Mouse (Mus musculus) forebrain, embryonic 14.5 days (tissue): ENCODE measurements around the gene Kcnq5. TPM values are rescaled to one million over a fixed set of nuclear protein-coding genes. Genes with fewer than 3 reads are reported as not detected.

Experiments
- ATAC-seq: fragments of 200-750 bp; cut with Nextera tagmentation; 2 replicates; pipeline ENCODE4 v1.8.0; 2017; ENCODE audit warnings: mild to moderate bottlenecking, moderate library complexity
- DNase-seq: peaks from one replicate; pipeline ENCODE4 v3.0.0-alpha.2; 2015; ENCODE audit warnings: low spot score
- H3K27ac ChIP-seq: fragments of 300-500 bp; sonication (generic); 2 replicates; pipeline ENCODE4 v1.5.1; 2014; ENCODE audit warnings: low read depth, mild to moderate bottlenecking, control low read depth, low read length, moderate library complexity
- H3K27me3 ChIP-seq: fragments of 300-500 bp; sonication (generic); replicated peaks from 2 replicates; pipeline ENCODE4 v1.6.1; 2014; ENCODE audit warnings: low read length, control low read depth, mixed read lengths; ENCODE audit not compliant: control insufficient read depth, insufficient read depth
- H3K36me3 ChIP-seq: fragments of 300-500 bp; sonication (generic); 2 replicates; pipeline ENCODE4 v1.6.1; 2014; ENCODE audit warnings: low read length, control low read depth; ENCODE audit not compliant: control insufficient read depth, insufficient read depth
- H3K4me1 ChIP-seq: fragments of 300-500 bp; sonication (generic); 2 replicates; pipeline ENCODE4 v1.6.1; 2014; ENCODE audit warnings: antibody characterized with exemption, low read length, control low read depth; ENCODE audit not compliant: control insufficient read depth, insufficient read depth
- H3K4me2 ChIP-seq: fragments of 300-500 bp; sonication (generic); 2 replicates; pipeline ENCODE4 v1.6.1; 2014; ENCODE audit warnings: mild to moderate bottlenecking, control low read depth, low read length
- H3K4me3 ChIP-seq: fragments of 300-500 bp; sonication (generic); 2 replicates; pipeline ENCODE4 v1.5.1; 2014; ENCODE audit warnings: low read depth, low read length, control low read depth
- H3K9ac ChIP-seq: fragments of 300-500 bp; sonication (generic); 2 replicates; pipeline ENCODE4 v1.6.1; 2014; ENCODE audit warnings: mild to moderate bottlenecking, low read length, control low read depth, moderate library complexity
- H3K9me3 ChIP-seq: fragments of 300-500 bp; sonication (generic); replicated peaks from 2 replicates; pipeline ENCODE4 v1.6.1; 2016; ENCODE audit warnings: low read length, control low read depth, mixed read lengths; ENCODE audit not compliant: control insufficient read depth
- WGBS: fragments of 180-500 bp; shearing (Covaris S2); extraction: QIAGEN DNeasy Blood & Tissue Kit; methylation state at CpG from one replicate; pipeline ENCODE4 v1.1.7; 2014; 5-methylcytosine and 5-hydroxymethylcytosine counted together
- polyA plus RNA-seq: library from polyadenylated mRNA; unstranded; fragments of >200 nt; fragmentation: Nextera tagmentation; extraction: Ambion mirVana; gene quantifications from 2 replicates; pipeline ENCODE4 v1.2.1, GENCODE M21; 2014

Gene Kcnq5
- polyA plus RNA-seq, 1 experiment from 2014 or later: 0.93 TPM

DNA sequence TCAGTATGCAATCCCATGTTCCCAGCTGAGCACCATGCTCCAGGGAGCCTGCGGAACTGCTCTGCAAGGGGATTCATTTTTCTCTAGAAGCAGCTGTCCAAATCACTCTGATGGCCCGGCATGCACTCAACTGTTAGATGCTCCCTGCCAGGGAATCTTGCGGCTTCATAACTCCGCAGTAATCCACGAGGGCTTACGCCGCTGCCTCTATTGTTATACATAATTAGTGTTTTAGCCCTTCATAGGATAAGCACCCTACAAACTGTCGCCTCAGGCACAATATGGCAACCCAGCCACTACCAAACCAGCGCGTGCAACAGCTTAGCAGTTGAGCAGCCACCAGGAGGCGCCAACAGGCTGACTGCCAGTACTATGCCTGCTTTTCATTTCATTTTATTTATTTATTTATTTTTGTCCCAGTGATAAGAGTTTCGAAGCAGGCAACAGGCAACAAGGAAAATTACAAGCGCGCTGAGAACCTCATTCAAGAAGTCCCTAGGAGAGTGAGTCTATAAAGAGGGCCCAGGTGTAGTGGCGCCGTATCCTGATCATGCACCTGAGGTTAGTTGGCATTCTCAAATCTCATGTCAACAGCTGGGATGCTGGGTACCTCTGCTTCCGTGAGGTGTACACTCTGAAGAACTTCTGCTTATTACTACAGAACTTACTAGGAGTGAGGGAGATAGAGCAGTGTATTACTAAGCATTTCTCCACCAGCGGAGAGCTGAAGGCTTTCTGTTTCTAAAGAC, 500.6 kb downstream of the Kcnq5 start:
- 44% methylated on average over 18 of the region's 18 CpGs for WGBS
- ATAC-seq: peak; percentile 90
- no peaks in the 10 kb centered on the region for H3K4me1 ChIP-seq
- H3K9me3 ChIP-seq: no peaks in the 10 kb centered on the region
- no peaks in the 10 kb centered on the region for H3K36me3 ChIP-seq
- no peaks in the 10 kb centered on the region for H3K27me3 ChIP-seq
- no peak overlapping the region for H3K9ac ChIP-seq
- no peak overlapping the region for H3K27ac ChIP-seq
- no peak overlapping the region for H3K4me3 ChIP-seq
- DNase-seq: peak; percentile 86
- peak overlapping the region; percentile 21; the same call in 1 of the 2 replicates for H3K4me2 ChIP-seq

DNA sequence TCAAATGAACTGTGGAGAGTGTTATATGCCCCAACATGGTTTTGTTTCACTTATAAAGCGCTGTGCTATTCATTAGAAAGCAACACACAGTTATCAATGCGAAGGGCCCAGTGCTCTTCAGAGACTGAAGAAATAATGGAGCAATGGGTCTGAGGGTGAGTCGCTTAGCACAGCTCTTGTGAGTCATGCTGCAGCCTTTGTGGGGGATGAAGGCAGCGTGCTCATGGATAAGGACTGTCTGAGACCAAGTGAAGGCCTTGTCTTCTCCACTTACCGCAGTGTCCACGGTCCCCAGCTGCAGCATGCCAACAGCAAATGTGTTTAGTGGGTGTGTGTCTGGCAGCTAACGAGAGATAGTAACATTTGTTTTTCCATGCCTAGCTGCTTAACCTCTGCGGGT, 503.2 kb downstream of the Kcnq5 start:
- Histone ChIP-seq H3K9me3 (no peaks in the 10 kb centered on the region), H3K9ac (no peak overlapping the region), H3K36me3 (no peaks in the 10 kb centered on the region), H3K4me3 (no peak overlapping the region), H3K4me1 (no peaks in the 10 kb centered on the region), H3K4me2 (no peak overlapping the region), H3K27me3 (no peaks in the 10 kb centered on the region), H3K27ac (no peak overlapping the region)
- WGBS: 83% methylated on average over 8 of the region's 8 CpGs
- DNase-seq (no peak), ATAC-seq (no peak)

DNA sequence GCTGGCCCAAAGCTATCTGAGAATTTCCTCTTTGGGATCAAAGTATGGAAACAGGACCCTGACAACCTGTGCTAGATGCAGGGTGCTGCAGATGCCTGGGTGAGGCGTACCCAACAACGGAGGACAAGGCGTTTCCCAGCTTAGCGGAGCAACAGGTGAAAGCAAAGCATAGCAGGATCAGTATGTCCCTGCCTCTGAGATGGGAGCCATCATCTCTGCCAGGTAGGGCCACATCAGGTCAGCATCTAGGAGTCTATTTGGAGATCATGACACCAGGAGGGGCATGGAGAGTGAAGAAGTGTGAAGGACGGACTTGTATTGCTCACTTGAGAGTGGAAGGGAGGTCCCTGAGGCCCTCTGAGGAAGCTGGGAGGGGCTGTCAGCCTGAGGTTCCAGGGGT, 505.8 kb downstream of the Kcnq5 start:
- no peaks in the 10 kb centered on the region for H3K9me3 ChIP-seq
- no peak overlapping the region for H3K9ac ChIP-seq
- DNase-seq (no peak), ATAC-seq (no peak)
- H3K4me3 ChIP-seq: no peak overlapping the region
- WGBS: 90% methylated on average over 5 of the region's 5 CpGs
- no peaks in the 10 kb centered on the region for H3K27me3 ChIP-seq
- no peak overlapping the region for H3K4me2 ChIP-seq
- no peaks in the 10 kb centered on the region for H3K4me1 ChIP-seq
- no peaks in the 10 kb centered on the region for H3K36me3 ChIP-seq
- no peak overlapping the region for H3K27ac ChIP-seq

DNA sequence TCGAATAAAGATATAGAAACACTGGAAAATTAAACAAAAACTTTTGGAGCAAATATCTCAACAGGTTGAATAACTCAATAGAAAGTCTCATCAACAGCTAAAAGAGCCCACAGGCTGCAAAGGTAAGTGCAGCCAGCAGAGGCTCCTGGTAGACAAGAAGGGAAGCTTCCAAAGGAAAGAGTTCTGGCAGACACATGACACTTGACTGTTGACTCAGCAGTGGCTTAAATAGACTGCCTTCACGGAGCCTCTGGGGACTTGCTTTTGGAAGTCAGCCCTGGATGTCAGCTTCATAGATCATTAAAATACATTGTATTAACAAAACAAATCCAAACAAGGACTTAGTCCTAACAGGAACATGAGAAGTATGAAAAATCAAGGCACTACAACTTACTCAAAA, 513.5 kb downstream of the Kcnq5 start:
- Histone ChIP-seq H3K9me3 (no peaks in the 10 kb centered on the region), H3K4me3 (no peak overlapping the region), H3K4me2 (no peak overlapping the region), H3K27me3 (no peaks in the 10 kb centered on the region), H3K4me1 (no peaks in the 10 kb centered on the region), H3K9ac (no peak overlapping the region), H3K36me3 (no peaks in the 10 kb centered on the region), H3K27ac (no peak overlapping the region)
- WGBS: 82% methylated on average over 2 of the region's 2 CpGs
- ATAC-seq: no peak
- no peak for DNase-seq

DNA sequence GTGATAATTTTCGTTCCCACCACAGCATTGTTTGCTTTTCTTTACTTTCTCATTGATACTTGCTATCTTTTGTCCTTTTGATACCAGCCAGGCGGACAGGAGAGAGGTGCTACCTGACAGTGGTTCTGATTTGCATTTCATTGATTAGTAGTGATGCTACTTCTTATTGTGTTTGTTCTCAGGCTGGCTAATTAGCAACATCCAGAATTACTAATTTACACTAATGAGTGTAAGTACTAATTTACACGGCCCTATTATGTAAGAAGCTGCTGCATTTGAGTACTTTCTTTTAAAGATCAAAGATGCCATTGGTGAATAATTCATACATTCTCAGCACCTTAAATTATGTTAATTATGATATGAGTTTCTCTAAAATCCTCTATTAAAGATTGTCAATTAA, 525.0 kb downstream of the Kcnq5 start:
- H3K36me3 ChIP-seq: no peaks in the 10 kb centered on the region
- no peaks in the 10 kb centered on the region for H3K27me3 ChIP-seq
- no peak overlapping the region for H3K27ac ChIP-seq
- no peak overlapping the region for H3K4me3 ChIP-seq
- whole genome bisulfite sequencing: 16% methylated on average over 3 of the region's 3 CpGs
- ATAC-seq: peak; percentile 73; the same call in 1 of the 2 replicates
- no peak overlapping the region for H3K4me2 ChIP-seq
- H3K4me1 ChIP-seq: no peaks in the 10 kb centered on the region
- DNase-seq: peak; percentile 40
- H3K9me3 ChIP-seq: no peaks in the 10 kb centered on the region
- no peak overlapping the region for H3K9ac ChIP-seq

DNA sequence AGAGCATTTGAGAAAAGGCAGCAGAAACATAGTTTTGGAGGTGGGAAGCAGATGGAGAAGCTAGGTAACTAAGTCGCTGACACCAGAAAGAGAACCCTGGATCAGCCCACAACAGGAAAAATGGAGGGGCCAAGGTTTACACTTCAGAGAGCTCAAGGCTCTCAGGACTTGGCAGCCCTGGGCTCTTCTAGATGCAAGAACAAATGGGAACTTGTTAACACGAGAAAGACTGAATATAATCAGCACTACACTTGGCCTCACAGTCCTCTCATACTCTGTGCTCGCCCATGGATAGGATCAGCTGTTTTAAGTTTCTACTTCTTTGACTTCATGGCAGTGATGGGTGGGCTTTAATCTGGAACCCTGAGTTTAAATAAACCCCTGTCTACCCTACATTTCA, 526.9 kb downstream of the Kcnq5 start:
- Histone ChIP-seq H3K27me3 (no peaks in the 10 kb centered on the region), H3K4me1 (no peaks in the 10 kb centered on the region), H3K9ac (no peak overlapping the region), H3K27ac (no peak overlapping the region), H3K9me3 (no peaks in the 10 kb centered on the region), H3K4me2 (no peak overlapping the region), H3K36me3 (no peaks in the 10 kb centered on the region), H3K4me3 (no peak overlapping the region)
- ATAC-seq (peak; percentile 27; the same call in 1 of the 2 replicates), DNase-seq (peak; percentile 24)
- WGBS: 47% methylated on average over 3 of the region's 3 CpGs

DNA sequence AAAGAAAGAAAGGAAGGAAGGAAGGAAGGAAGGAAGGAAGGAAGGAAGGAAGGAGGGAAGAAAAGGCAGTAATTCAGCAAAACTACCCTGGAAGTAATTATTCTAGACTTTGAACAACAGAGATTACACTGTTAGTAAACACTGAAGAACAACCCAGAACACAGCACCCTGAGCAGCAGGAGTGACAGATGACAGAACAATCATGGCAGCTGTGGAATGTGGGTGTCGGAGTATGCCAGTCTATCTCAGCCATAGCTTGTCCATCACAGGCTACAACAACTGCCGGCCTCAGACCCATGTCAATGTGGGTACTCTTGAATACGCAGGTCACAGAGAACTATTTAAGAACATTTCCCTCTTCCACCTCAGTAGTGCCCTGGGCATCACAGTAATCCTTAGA, 530.1 kb downstream of the Kcnq5 start:
- Histone ChIP-seq H3K9me3 (no peaks in the 10 kb centered on the region), H3K4me3 (no peak overlapping the region), H3K4me2 (no peak overlapping the region), H3K27ac (no peak overlapping the region), H3K9ac (no peak overlapping the region), H3K36me3 (no peaks in the 10 kb centered on the region), H3K27me3 (no peaks in the 10 kb centered on the region), H3K4me1 (no peaks in the 10 kb centered on the region)
- ATAC-seq (no peak), DNase-seq (no peak)
- 91% methylated on average over 3 of the region's 3 CpGs for WGBS

DNA sequence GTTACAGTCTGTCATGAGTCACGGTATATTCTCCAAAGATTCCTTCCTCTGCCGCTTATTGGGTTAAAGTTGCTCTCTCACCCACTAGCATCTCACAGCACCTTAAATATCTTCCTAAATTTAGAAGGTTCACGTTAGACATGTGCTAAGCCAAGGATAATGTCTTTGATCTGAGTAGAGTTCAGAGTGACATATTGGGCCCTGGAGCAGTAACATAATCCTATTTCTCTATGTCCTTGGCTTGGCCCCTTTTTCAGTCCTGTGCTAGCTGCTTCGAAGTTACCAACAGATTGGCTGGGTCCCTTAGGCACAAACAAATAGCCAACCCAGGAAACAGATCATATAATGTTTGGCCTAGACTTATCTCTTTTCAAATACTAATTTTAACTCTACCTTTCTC, 533.7 kb downstream of the Kcnq5 start:
- no peak for DNase-seq
- 86% methylated on average over 4 of the region's 4 CpGs for WGBS
- no peak overlapping the region for H3K4me2 ChIP-seq
- no peak overlapping the region for H3K27ac ChIP-seq
- no peak overlapping the region for H3K4me3 ChIP-seq
- no peaks in the 10 kb centered on the region for H3K27me3 ChIP-seq
- no peaks in the 10 kb centered on the region for H3K4me1 ChIP-seq
- H3K9ac ChIP-seq: no peak overlapping the region
- ATAC-seq: no peak
- H3K36me3 ChIP-seq: no peaks in the 10 kb centered on the region
- no peaks in the 10 kb centered on the region for H3K9me3 ChIP-seq

DNA sequence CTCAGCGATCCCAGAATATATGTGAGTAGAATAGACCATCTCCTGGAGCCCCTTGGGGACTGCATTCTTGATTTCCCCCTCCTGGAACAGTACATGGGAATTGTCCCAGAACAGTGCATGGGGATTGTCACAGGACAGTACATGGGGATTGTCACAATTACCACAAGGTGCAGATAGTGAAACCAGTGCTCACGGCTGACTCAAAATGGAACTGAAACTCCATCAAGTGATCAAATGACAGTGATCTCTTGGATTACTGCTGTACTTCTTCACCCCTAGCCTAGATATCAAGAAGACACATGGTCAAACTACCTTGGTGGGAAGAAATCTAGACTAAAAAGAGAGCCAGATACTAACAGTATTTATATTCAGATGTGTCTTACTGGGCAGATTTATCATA, 536.1 kb downstream of the Kcnq5 start:
- Histone ChIP-seq H3K9me3 (no peaks in the 10 kb centered on the region), H3K4me2 (no peak overlapping the region), H3K4me1 (no peaks in the 10 kb centered on the region), H3K27ac (no peak overlapping the region), H3K27me3 (no peaks in the 10 kb centered on the region), H3K9ac (no peak overlapping the region), H3K36me3 (no peaks in the 10 kb centered on the region), H3K4me3 (no peak overlapping the region)
- no peak for ATAC-seq
- 90% methylated on average over 2 of the region's 2 CpGs for WGBS
- DNase-seq: no peak
